Mouse (Mus musculus): ENCODE measurements at regions not wholly inside any gene's neighbourhood (a gene's known extent, or its start where the extent isn't known, plus 50 kb on each side); places are given as distances from the start of the nearest gene placed in this dataset.
"Not testable (repeated sequence)": the region's sequence is repeated elsewhere in the genome, so short reads cannot be mapped to it uniquely, and the experiment has no call there.

- H3K27me3 ChIP-seq (ENCODE audit: insufficient read depth, low read length) = no peaks in the 10 kb centered on the region
- TF ChIP-seq CTCF (conservative IDR thresholded peaks at IDR 0.05; ENCODE audit: low read length) = no peak
- TF ChIP-seq NANOG (IDR thresholded peaks at IDR 0.05; ENCODE audit: borderline replicate concordance, low read length) = no peak
- no peak for TF ChIP-seq POU5F1 (IDR thresholded peaks at IDR 0.05; ENCODE audit: borderline replicate concordance, low read length)
- no peak overlapping the region for H3K4me3 ChIP-seq (replicated peaks; ENCODE audit: low read length)
- H3K9me3 ChIP-seq (ENCODE audit: low read length) = peaks cover 17% of the 10 kb centered on the region
- no peaks in the 10 kb centered on the region for H3K36me3 ChIP-seq (ENCODE audit: insufficient read depth, low read length)
- H3K4me1 ChIP-seq (replicated peaks; ENCODE audit: low read depth, low read length) = peaks cover 17% of the 10 kb centered on the region
Measured at GRCm38 (mm10) chr7:39654563-39655286, 137.2 kb downstream of the Zfp619 start.

- Histone ChIP-seq H3K4me1 (replicated peaks; ENCODE audit: low read depth, low read length) (peaks cover 18% of the 10 kb centered on the region), H3K4me3 (replicated peaks; ENCODE audit: low read length) (peak overlapping the region; percentile 80), H3K9me3 (ENCODE audit: low read length) (peaks cover 17% of the 10 kb centered on the region)
- H3K36me3 ChIP-seq (ENCODE audit: insufficient read depth, low read length); H3K27me3 ChIP-seq (ENCODE audit: insufficient read depth, low read length): not testable (repeated sequence)
Measured at GRCm38 (mm10) chr7:39655287-39655652, 137.7 kb downstream of the Zfp619 start.

GRCm38 (mm10) chr7:39655709-39656397 lies 138.3 kb downstream of the Zfp619 start:
- TF ChIP-seq POU5F1 (IDR thresholded peaks at IDR 0.05; ENCODE audit: borderline replicate concordance, low read length) (no peak), CTCF (conservative IDR thresholded peaks at IDR 0.05; ENCODE audit: low read length) (no peak), NANOG (IDR thresholded peaks at IDR 0.05; ENCODE audit: borderline replicate concordance, low read length) (no peak)
- Histone ChIP-seq H3K27me3 (ENCODE audit: insufficient read depth, low read length) (no peaks in the 10 kb centered on the region), H3K9me3 (ENCODE audit: low read length) (peaks cover 17% of the 10 kb centered on the region), H3K4me3 (replicated peaks; ENCODE audit: low read length) (peak overlapping the region; percentile 80), H3K4me1 (replicated peaks; ENCODE audit: low read depth, low read length) (peaks cover 18% of the 10 kb centered on the region), H3K36me3 (ENCODE audit: insufficient read depth, low read length) (no peaks in the 10 kb centered on the region)

- peaks cover 5% of the 10 kb centered on the region for H3K9me3 ChIP-seq (ENCODE audit: low read length)
- H3K36me3 ChIP-seq (ENCODE audit: insufficient read depth, low read length) = no peaks in the 10 kb centered on the region
- no peak for TF ChIP-seq NANOG (IDR thresholded peaks at IDR 0.05; ENCODE audit: borderline replicate concordance, low read length)
- no peak for TF ChIP-seq POU5F1 (IDR thresholded peaks at IDR 0.05; ENCODE audit: borderline replicate concordance, low read length)
- TF ChIP-seq CTCF (conservative IDR thresholded peaks at IDR 0.05; ENCODE audit: low read length) = no peak
- H3K4me3 ChIP-seq (replicated peaks; ENCODE audit: low read length) = no peak overlapping the region
- H3K27me3 ChIP-seq (ENCODE audit: insufficient read depth, low read length) = no peaks in the 10 kb centered on the region
- peaks cover 18% of the 10 kb centered on the region for H3K4me1 ChIP-seq (replicated peaks; ENCODE audit: low read depth, low read length)
Measured at GRCm38 (mm10) chr7:39659597-39659996, 142.0 kb downstream of the Zfp619 start.

GRCm38 (mm10) chr7:39675124-39675846 lies 157.7 kb downstream of the Zfp619 start:
- no peak for TF ChIP-seq CTCF (conservative IDR thresholded peaks at IDR 0.05; ENCODE audit: low read length)
- TF ChIP-seq POU5F1 (IDR thresholded peaks at IDR 0.05; ENCODE audit: borderline replicate concordance, low read length) = no peak
- no peak for TF ChIP-seq NANOG (IDR thresholded peaks at IDR 0.05; ENCODE audit: borderline replicate concordance, low read length)
- no peaks in the 10 kb centered on the region for H3K9me3 ChIP-seq (ENCODE audit: low read length)

GRCm38 (mm10) chr7:39675847-39676238 lies 158.3 kb downstream of the Zfp619 start:
- Histone ChIP-seq H3K4me3 (replicated peaks; ENCODE audit: low read length) (no peak overlapping the region), H3K4me1 (replicated peaks; ENCODE audit: low read depth, low read length) (no peaks in the 10 kb centered on the region), H3K27me3 (ENCODE audit: insufficient read depth, low read length) (no peaks in the 10 kb centered on the region), H3K36me3 (ENCODE audit: insufficient read depth, low read length) (no peaks in the 10 kb centered on the region), H3K9me3 (ENCODE audit: low read length) (no peaks in the 10 kb centered on the region)
- TF ChIP-seq NANOG (IDR thresholded peaks at IDR 0.05; ENCODE audit: borderline replicate concordance, low read length) (no peak), POU5F1 (IDR thresholded peaks at IDR 0.05; ENCODE audit: borderline replicate concordance, low read length) (no peak), CTCF (conservative IDR thresholded peaks at IDR 0.05; ENCODE audit: low read length) (no peak)

More at GRCm38 (mm10) chr7:39675124-39675846, 157.7 kb downstream of the Zfp619 start:
- no peaks in the 10 kb centered on the region for H3K4me1 ChIP-seq (replicated peaks; ENCODE audit: low read depth, low read length)
- no peaks in the 10 kb centered on the region for H3K27me3 ChIP-seq (ENCODE audit: insufficient read depth, low read length)
- H3K4me3 ChIP-seq (replicated peaks; ENCODE audit: low read length) = no peak overlapping the region
- no peaks in the 10 kb centered on the region for H3K36me3 ChIP-seq (ENCODE audit: insufficient read depth, low read length)

GRCm38 (mm10) chr7:39680411-39680810 lies 162.8 kb downstream of the Zfp619 start:
- Histone ChIP-seq H3K36me3 (ENCODE audit: insufficient read depth, low read length) (no peaks in the 10 kb centered on the region), H3K4me1 (replicated peaks; ENCODE audit: low read depth, low read length) (no peaks in the 10 kb centered on the region), H3K27me3 (ENCODE audit: insufficient read depth, low read length) (no peaks in the 10 kb centered on the region), H3K9me3 (ENCODE audit: low read length) (no peaks in the 10 kb centered on the region), H3K4me3 (replicated peaks; ENCODE audit: low read length) (no peak overlapping the region)
- TF ChIP-seq POU5F1 (IDR thresholded peaks at IDR 0.05; ENCODE audit: borderline replicate concordance, low read length) (no peak), NANOG (IDR thresholded peaks at IDR 0.05; ENCODE audit: borderline replicate concordance, low read length) (no peak), CTCF (conservative IDR thresholded peaks at IDR 0.05; ENCODE audit: low read length) (no peak)

GRCm38 (mm10) chr7:39696589-39696988 lies 179.0 kb downstream of the Zfp619 start:
- no peaks in the 10 kb centered on the region for H3K4me1 ChIP-seq (replicated peaks; ENCODE audit: low read depth, low read length)
- TF ChIP-seq POU5F1 (IDR thresholded peaks at IDR 0.05; ENCODE audit: borderline replicate concordance, low read length) = no peak
- TF ChIP-seq NANOG (IDR thresholded peaks at IDR 0.05; ENCODE audit: borderline replicate concordance, low read length) = no peak
- no peak for TF ChIP-seq CTCF (conservative IDR thresholded peaks at IDR 0.05; ENCODE audit: low read length)
- no peaks in the 10 kb centered on the region for H3K9me3 ChIP-seq (ENCODE audit: low read length)
- H3K4me3 ChIP-seq (replicated peaks; ENCODE audit: low read length) = no peak overlapping the region
- no peaks in the 10 kb centered on the region for H3K36me3 ChIP-seq (ENCODE audit: insufficient read depth, low read length)
- 0 out of 2 replicates have a peak, but pooled peaks cover 2% of the 10 kb centered on the region for H3K27me3 ChIP-seq (ENCODE audit: insufficient read depth, low read length)

All from E14TG2a.4 (cell line).